Mouse (Mus musculus): ENCODE measurements at regions not wholly inside any gene's neighbourhood (a gene's known extent, or its start where the extent isn't known, plus 50 kb on each side); places are given as distances from the start of the nearest gene placed in this dataset.
A peak's percentile ranks its signal among the peaks of the same experiment; 100 is the strongest.

- Histone ChIP-seq H3K27ac (replicated peaks) (no peak overlapping the region), H3K4me2 (no peak overlapping the region), H3K9me3 (no peaks in the 10 kb centered on the region), H3K27me3 (no peaks in the 10 kb centered on the region), H3K4me1 (replicated peaks) (peaks cover 4% of the 10 kb centered on the region; the same call in 1 of the 2 replicates), H3K9ac (no peak overlapping the region), H3K4me3 (no peak overlapping the region), H3K36me3 (no peaks in the 10 kb centered on the region)
- 40% methylated on average over 2 of the region's 2 CpGs for WGBS
- no peak for ATAC-seq (ENCODE audit: low FRiP score, low read depth)
Measured at GRCm38 (mm10) chr3:114463267-114463666, 432.9 kb downstream of the Col11a1 start.

- no peaks in the 10 kb centered on the region for H3K9me3 ChIP-seq
- H3K27me3 ChIP-seq = no peaks in the 10 kb centered on the region
- no peak overlapping the region for H3K4me3 ChIP-seq
- 40% methylated on average over 5 of the region's 5 CpGs for WGBS
- no peak overlapping the region for H3K9ac ChIP-seq
- 0 out of 2 replicates have a peak overlapping the region, but pooled peaks have one; percentile 1 for H3K27ac ChIP-seq (replicated peaks)
- H3K36me3 ChIP-seq = no peaks in the 10 kb centered on the region
- ATAC-seq (ENCODE audit: low FRiP score, low read depth) = peak; percentile 56; the same call in 1 of the 2 replicates
- peaks cover 4% of the 10 kb centered on the region; the same call in 1 of the 2 replicates for H3K4me1 ChIP-seq (replicated peaks)
- H3K4me2 ChIP-seq = no peak overlapping the region
Measured at GRCm38 (mm10) chr3:114463714-114464545, 433.6 kb downstream of the Col11a1 start.

GRCm38 (mm10) chr3:114464546-114464888 is 434.2 kb downstream of the Col11a1 start:
- Histone ChIP-seq H3K4me1 (replicated peaks) (peaks cover 4% of the 10 kb centered on the region; the same call in 1 of the 2 replicates), H3K27me3 (no peaks in the 10 kb centered on the region), H3K4me2 (no peak overlapping the region), H3K27ac (replicated peaks) (no peak overlapping the region), H3K9me3 (no peaks in the 10 kb centered on the region), H3K9ac (no peak overlapping the region), H3K4me3 (no peak overlapping the region), H3K36me3 (no peaks in the 10 kb centered on the region)
- WGBS = 63% methylated on average over 2 of the region's 2 CpGs
- ATAC-seq (ENCODE audit: low FRiP score, low read depth) = no peak

GRCm38 (mm10) chr3:114483904-114484303 is 420.0 kb upstream of the Olfm3 start:
- ATAC-seq (ENCODE audit: low FRiP score, low read depth) = no peak
- Histone ChIP-seq H3K4me2 (no peak overlapping the region), H3K9ac (no peak overlapping the region), H3K4me1 (replicated peaks) (no peaks in the 10 kb centered on the region), H3K36me3 (no peaks in the 10 kb centered on the region), H3K27me3 (no peaks in the 10 kb centered on the region), H3K27ac (replicated peaks) (no peak overlapping the region), H3K9me3 (no peaks in the 10 kb centered on the region), H3K4me3 (no peak overlapping the region)
- WGBS = 56% methylated on average over 2 of the region's 2 CpGs

- peak; percentile 88 for ATAC-seq (ENCODE audit: low FRiP score, low read depth)
- H3K9me3 ChIP-seq = no peaks in the 10 kb centered on the region
- no peaks in the 10 kb centered on the region for H3K27me3 ChIP-seq
- H3K4me1 ChIP-seq (replicated peaks) = no peaks in the 10 kb centered on the region
- H3K27ac ChIP-seq (replicated peaks) = no peak overlapping the region; the same call in 1 of the 2 replicates
- no peak overlapping the region for H3K4me2 ChIP-seq
- H3K4me3 ChIP-seq = no peak overlapping the region
- no peaks in the 10 kb centered on the region for H3K36me3 ChIP-seq
- 56% methylated on average over 7 of the region's 7 CpGs for WGBS
- no peak overlapping the region for H3K9ac ChIP-seq
Measured at GRCm38 (mm10) chr3:114507690-114508332, 396.1 kb upstream of the Olfm3 start.

GRCm38 (mm10) chr3:114515233-114515632 is 388.6 kb upstream of the Olfm3 start:
- no peaks in the 10 kb centered on the region for H3K4me1 ChIP-seq (replicated peaks)
- H3K4me3 ChIP-seq = no peak overlapping the region
- H3K36me3 ChIP-seq = no peaks in the 10 kb centered on the region
- no peak overlapping the region for H3K4me2 ChIP-seq
- no peak for ATAC-seq (ENCODE audit: low FRiP score, low read depth)
- 67% methylated on average over 1 of the region's 1 CpGs for WGBS
- no peaks in the 10 kb centered on the region for H3K9me3 ChIP-seq
- H3K9ac ChIP-seq = no peak overlapping the region
- no peak overlapping the region for H3K27ac ChIP-seq (replicated peaks)
- H3K27me3 ChIP-seq = no peaks in the 10 kb centered on the region

GRCm38 (mm10) chr3:114544353-114544752 is 359.5 kb upstream of the Olfm3 start:
- no peak overlapping the region for H3K4me3 ChIP-seq
- H3K9ac ChIP-seq = no peak overlapping the region
- ATAC-seq (ENCODE audit: low FRiP score, low read depth) = no peak
- no peaks in the 10 kb centered on the region for H3K27me3 ChIP-seq
- H3K4me1 ChIP-seq (replicated peaks) = no peaks in the 10 kb centered on the region
- WGBS = 31% methylated on average over 1 of the region's 1 CpGs
- no peaks in the 10 kb centered on the region for H3K36me3 ChIP-seq
- H3K9me3 ChIP-seq = no peaks in the 10 kb centered on the region
- no peak overlapping the region for H3K27ac ChIP-seq (replicated peaks)
- H3K4me2 ChIP-seq = no peak overlapping the region

GRCm38 (mm10) chr3:114547218-114547617 is 356.7 kb upstream of the Olfm3 start:
- H3K9ac ChIP-seq = no peak overlapping the region
- WGBS = 55% methylated on average over 6 of the region's 6 CpGs
- H3K36me3 ChIP-seq = no peaks in the 10 kb centered on the region
- no peak overlapping the region for H3K4me2 ChIP-seq
- no peaks in the 10 kb centered on the region for H3K9me3 ChIP-seq
- H3K27me3 ChIP-seq = no peaks in the 10 kb centered on the region
- H3K4me3 ChIP-seq = no peak overlapping the region
- no peak for ATAC-seq (ENCODE audit: low FRiP score, low read depth)
- H3K27ac ChIP-seq (replicated peaks) = no peak overlapping the region
- no peaks in the 10 kb centered on the region for H3K4me1 ChIP-seq (replicated peaks)

- H3K9me3 ChIP-seq = no peaks in the 10 kb centered on the region
- WGBS = 91% methylated on average over 2 of the region's 2 CpGs
- no peaks in the 10 kb centered on the region for H3K36me3 ChIP-seq
- no peak overlapping the region for H3K4me2 ChIP-seq
- no peak overlapping the region for H3K27ac ChIP-seq (replicated peaks)
- no peaks in the 10 kb centered on the region for H3K27me3 ChIP-seq
- H3K4me3 ChIP-seq = no peak overlapping the region
- no peaks in the 10 kb centered on the region for H3K4me1 ChIP-seq (replicated peaks)
- no peak overlapping the region for H3K9ac ChIP-seq
- no peak for ATAC-seq (ENCODE audit: low FRiP score, low read depth)
Measured at GRCm38 (mm10) chr3:114570978-114571377, 332.9 kb upstream of the Olfm3 start.
